Mouse (Mus musculus) adipocyte (in vitro differentiated cells): ENCODE data around the gene Gngt2.
A peak's percentile ranks its signal among the peaks of the same experiment; 100 is the strongest.

Experiments used
- DNase-seq: peaks from one replicate; pipeline ENCODE4 v3.0.0-alpha.2; 2016; ENCODE audit warnings: low spot score

Gngt2 gene

GRCm38 (mm10) chr11:95826317-95827167, 10.5 kb upstream of the Gngt2 start:
- DNase-seq, result no peak

- no peak for DNase-seq
Measured at GRCm38 (mm10) chr11:95827168-95827447, 9.9 kb upstream of the Gngt2 start.

GRCm38 (mm10) chr11:95827464-95828085, 9.4 kb upstream of the Gngt2 start:
- peak; percentile 86 for DNase-seq

- DNase-seq, result peak; percentile 37
Measured at GRCm38 (mm10) chr11:95828181-95828964, 8.6 kb upstream of the Gngt2 start.

GRCm38 (mm10) chr11:95829526-95830050, 7.4 kb upstream of the Gngt2 start:
- DNase-seq, result no peak

GRCm38 (mm10) chr11:95830411-95831275, 6.4 kb upstream of the Gngt2 start:
- no peak for DNase-seq

- DNase-seq, result no peak
Measured at GRCm38 (mm10) chr11:95831276-95831619, 5.8 kb upstream of the Gngt2 start.

- DNase-seq, result no peak
Measured at GRCm38 (mm10) chr11:95831641-95832040, 5.4 kb upstream of the Gngt2 start.

GRCm38 (mm10) chr11:95832129-95833005, 4.6 kb upstream of the Gngt2 start:
- DNase-seq, result no peak

GRCm38 (mm10) chr11:95833006-95833570, 3.9 kb upstream of the Gngt2 start:
- DNase-seq, result no peak

- no peak for DNase-seq
Measured at GRCm38 (mm10) chr11:95833631-95834142, 3.3 kb upstream of the Gngt2 start.

GRCm38 (mm10) chr11:95834143-95834667, 2.8 kb upstream of the Gngt2 start:
- no peak for DNase-seq

- DNase-seq, result no peak
Measured at GRCm38 (mm10) chr11:95834742-95835710, 2.0 kb upstream of the Gngt2 start.

- no peak for DNase-seq
Measured at GRCm38 (mm10) chr11:95835832-95836231, 1.2 kb upstream of the Gngt2 start.

GRCm38 (mm10) chr11:95836433-95836832, 583 bp upstream of the Gngt2 start:
- no peak for DNase-seq

- DNase-seq, result no peak
Measured at GRCm38 (mm10) chr11:95838598-95838997, 1.6 kb downstream of the Gngt2 start.

GRCm38 (mm10) chr11:95838999-95839868, 2.2 kb downstream of the Gngt2 start:
- DNase-seq, result no peak
